Mouse (Mus musculus) thymus, postnatal 4 days (tissue): Measurements from ENCODE around the gene Gm20388.

ENCODE experiments used
- DNase-seq: peaks from one replicate; pipeline ENCODE4 v3.0.0; 2021

Gene Gm20388

DNA sequence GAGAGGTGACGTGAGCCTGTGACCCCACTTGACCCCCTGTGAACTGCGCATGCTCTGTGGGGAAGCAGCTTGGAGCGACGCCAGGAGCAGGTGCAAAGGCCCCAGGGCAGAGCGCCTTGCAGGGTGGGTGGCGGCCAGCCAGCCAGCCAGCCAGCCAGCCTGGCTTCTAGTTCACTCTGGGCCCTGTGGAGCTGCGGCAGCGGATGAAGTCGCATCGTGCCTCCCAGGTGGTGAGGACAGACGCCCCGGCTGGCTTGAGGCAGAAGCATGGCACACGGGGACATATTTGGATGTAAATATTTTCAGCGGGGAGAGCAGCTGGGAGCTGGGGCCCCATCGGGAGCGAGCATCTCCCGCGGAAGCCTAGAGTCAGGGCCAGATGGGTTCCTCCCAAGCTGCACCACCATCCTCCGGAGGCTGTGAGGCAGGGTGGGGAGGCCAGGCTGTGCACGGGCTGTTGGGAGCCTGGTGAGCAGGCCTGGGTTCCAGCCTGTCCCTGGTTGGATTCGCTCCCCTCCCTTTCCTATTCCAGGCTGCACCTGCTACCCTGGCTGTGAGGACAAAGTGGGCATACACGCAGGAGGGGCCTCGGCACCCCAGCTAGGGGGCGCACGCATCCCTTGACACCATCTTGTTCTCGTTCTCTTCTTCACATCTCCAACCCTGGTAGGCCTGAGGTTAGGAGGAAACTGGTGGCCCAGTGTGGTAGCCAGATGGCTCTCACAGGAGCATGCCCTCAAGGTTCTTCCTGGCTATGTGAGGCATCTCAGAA lies 2798.9 kb downstream of the Gm20388 start:
- DNase-seq = peak; percentile 84

DNA sequence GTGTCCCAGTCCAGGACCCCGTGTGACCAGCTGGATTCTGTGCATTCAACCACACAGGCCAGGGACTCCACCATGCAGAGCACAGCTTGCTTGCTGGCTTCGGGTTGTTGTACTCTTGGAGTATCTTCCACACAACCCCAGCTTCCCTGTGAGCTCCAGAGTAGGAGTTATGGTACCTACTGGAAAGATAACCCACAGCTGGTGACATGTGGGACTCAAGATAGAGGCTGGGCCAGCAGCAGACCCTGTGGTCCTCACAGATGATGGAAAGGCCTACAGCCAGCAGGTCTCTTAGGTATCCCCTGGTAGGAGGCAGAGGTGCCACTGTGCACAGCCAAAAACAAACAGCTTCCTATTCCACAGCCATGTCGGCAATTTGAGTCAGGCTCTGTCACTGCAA lies 2800.8 kb downstream of the Gm20388 start:
- DNase-seq = no peak

DNA sequence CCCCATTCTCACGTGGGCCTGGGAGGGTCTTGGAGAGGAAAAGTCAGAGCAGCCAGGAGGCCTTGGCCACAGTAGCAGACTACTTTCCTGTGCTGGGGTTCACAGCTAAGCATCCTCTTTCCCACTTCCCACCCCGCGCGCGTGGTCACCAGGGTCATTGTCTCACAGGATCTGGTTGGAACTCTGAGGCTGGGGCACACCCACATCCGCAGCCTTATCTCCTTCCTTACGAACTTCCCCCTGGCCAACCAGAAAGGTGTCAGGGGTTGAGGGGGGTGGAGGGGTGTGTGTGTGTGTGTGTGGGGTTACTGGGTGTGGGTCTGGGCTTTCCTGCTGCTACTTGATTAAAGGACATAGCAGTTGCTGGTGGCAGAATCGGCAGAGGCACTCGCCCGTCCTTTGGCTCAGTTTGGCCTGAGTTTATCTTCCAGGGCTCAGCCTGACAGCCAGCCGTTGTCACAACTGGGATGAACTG lies 2801.3 kb downstream of the Gm20388 start:
- peak; percentile 67 for DNase-seq

DNA sequence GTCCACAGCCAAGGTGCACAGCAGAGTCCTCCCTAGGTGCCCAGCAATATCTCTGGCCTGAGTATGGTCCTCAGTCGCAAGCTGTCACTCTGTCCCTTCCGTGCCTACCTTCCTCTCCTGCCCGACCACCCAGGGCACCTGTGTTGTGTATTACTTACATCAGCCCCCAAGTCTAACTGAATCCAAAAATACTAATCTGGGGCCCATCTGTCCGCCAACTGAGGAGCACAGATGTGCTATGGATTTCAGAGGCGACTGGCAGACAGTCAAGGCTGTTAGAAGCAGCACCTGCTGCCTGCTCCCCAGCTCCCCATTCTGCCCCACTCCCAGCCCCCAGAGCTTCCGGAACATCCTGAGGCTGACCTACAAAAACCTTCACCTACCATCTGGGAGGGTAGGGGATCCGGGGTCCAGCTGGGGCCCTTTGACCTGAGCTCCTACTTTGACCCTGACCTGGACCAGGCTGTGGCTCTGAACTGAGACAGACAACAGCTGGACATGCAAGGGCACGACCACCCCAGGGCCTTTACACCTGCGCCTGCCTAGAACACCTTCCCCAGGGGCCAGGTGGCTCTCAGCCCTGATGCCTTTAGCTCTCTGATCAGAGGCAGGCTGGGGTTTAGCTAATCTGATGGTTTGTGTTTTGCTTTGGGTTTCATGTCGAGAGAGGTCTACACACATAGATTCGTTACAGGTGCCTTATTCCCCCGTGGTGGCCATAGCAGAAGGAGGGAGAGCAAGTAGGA lies 2801.9 kb downstream of the Gm20388 start:
- peak; percentile 76 for DNase-seq

DNA sequence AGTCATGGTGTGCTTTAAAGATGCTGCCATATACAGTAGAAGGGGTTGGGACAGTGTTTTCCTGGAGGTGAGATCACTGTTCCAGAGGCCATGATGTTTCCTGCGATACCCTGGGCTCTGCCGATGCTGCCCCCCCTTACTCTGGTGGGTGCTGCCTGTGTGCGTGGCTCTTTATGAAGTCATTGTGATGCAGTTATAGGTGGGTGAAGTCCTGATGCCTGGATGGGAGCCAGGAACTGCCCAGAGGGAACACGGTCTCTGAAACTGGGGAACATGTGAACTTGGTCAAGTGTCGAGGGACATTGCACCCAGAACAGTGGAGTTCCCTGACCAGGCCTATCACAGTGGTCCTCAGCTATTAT lies 2802.5 kb downstream of the Gm20388 start:
- peak; percentile 55 for DNase-seq

DNA sequence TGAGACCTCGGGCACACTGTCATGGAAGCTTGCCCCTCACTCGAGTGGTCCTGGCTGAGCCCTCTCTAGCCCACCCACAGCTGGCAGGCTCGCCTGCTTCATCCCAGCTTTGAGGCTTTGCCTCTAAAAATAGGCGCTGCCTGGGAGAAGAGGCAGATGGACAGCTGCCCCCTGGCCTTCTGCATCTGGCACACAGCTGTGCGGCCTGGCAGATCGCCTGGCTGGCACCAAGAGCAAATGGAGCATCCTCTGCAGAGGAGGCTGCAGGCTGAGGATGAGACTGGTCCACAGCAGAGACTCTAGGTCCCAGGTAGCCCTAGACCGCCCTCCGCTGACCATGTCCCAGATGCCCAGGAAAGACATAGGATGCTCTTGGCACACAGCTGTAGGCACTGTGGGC lies 2805.9 kb downstream of the Gm20388 start:
- DNase-seq = peak; percentile 22

DNA sequence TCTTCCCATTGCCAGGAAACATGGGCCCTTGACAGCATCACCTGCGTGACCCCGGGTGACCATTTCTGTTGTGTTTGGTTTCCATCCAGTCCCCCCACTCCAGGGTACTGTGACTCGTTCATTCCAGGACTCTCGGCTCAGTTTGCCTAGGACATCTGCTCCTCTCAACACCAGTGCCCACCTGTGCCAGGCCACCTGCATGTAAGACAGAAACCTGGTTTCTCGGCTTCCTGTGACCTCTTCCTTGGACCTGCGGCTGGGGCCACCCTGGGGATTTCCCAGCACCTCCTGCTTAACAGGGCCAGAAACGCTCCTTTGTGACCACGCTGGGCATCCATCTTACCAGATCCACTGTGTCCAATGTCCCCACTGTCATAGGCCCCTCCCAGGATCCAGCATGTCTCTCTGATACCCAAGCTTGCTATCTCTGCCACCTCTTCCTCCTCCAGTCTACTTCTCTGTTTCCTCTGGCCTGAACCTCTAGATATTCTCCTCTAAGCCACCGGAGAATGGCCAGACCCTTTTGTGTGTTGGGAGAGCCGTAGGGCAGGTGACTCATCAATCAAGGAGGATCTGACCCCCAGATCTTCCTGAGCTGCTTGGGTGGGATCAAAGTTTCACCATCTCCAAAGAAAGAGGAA lies 2807.3 kb downstream of the Gm20388 start:
- no peak for DNase-seq

DNA sequence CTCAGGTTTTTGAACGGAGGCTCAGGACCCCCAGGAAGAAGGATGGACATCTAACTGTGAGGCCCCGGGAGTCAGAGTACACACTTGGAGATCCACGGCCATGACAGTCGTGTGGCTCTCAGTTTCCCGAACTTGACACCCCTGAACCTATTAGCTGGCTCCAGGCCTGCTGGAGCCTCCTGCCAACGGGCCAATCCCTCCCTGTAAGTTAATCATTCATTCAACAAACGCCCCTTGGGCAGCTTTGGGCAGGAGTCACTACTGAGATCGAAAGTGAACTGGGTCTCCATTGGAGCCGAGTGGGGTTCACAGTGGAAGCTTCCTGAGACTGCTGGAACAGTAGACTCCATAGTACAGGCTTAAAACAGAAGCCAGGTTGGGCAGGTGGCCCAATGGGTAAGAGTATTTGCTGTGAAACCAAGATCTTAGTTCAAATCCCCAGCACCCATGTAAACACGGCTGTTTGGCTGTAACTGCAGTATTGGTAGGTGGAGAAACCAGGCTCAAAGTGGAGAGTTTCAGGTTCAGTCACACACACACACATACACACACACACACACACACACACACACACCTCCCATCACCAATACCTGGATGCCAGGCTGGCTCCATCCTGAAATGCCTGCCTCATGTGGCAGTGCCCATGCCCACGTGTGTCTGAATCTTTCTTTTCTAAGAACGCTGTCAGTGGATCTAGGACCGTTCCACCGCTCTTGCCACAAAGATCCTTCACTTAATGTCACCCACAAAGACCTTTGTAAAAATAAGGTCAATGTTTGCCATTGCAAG lies 2808.3 kb downstream of the Gm20388 start:
- DNase-seq = no peak

DNA sequence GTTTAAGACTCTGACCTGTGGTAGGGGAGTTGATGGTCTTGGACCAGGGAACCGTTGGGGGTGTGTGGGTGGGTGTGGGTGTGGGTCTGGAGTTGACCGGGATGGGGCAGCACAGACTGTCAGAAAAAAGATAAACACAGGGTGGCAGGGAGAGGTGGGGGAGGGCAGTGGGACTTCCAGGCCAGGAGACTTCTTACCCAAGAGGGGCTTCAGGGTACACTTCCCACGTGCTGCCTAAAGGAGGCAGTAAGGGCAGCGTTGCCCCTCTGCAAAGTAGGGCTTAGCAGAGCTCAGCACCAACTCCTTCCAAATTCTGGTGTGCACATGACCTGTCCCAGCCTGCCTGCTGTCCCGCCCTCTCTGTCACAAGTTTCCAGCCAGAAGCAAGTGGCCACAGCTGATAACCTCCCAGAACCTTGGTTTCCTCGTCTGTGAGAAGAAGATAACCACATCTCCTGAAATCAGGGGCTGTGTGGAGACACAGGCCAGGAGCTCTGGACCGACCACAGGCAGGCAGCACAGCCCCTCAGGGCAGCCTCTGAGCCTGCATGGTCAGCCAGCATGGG lies 2808.9 kb downstream of the Gm20388 start:
- DNase-seq = peak; percentile 72

DNA sequence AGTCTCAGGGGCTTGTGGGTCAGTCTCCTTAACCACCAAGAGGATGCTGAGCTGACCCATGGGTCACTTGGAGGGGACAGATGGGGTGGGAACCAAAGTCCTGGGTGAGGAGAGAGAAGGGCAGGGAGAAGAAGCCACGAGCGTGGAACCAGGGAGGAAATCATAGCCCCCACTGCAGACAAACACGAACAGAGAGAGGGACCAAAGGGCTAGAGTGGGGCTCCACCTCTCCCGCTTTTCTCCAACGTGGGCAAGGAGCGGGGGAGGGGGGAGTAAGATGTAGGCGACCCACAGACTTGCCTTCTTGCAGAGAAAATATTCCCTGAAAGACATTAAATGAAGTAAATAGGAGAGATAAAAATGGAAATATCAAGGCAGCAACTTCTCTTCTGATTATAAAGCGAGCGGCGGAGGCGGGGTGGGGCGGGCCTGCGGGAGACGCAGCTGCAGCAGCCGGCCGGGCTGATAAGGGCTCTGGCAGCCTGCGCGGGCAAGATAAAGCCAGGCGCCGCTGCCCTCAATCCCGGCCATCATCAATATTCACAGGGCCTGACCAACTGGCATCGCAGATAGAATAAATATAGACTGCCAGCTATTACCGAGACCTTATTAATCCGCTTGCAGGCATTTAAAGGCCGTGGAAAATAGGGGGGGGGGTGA lies 2809.6 kb downstream of the Gm20388 start:
- peak; percentile 77 for DNase-seq

DNA sequence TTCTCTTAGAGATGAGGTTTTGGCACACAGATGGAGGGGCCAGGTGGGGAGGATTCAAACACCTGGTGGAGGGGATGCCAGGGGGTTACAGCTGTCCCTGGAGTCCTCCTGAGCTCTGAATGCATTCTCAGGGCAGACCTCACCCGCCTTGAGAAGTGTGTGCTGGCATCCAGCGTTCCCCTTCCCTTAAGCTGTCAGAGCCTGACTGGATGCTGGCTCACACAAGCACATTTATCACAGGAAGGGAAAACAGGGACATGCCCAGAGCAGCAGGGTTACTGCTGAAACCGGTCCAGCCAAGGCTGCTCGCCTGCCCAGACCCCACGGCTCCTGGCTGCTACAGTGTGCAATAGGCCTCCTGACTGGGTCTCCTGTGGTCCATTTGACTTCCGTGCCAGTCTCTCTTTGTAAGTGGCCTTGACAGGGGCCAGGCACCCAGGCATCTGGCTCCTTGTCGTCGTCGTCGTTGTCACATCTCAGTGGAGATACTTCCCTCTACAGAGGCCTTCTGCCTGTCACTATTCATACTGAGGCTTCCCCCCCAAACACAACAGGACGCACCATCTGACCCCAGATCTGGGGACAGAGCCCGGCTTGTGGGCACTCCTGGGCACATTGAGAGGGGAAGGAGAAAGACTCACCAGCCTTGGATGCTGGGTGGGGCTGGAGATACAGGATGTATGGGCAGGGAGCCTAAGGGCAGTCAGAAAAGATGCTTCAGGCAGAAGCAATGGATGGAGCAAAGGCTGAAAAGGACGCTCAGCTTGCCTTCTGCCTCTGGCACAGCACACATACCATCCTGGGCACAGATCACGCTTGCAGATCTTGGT lies 2810.4 kb downstream of the Gm20388 start:
- peak; percentile 77 for DNase-seq

DNA sequence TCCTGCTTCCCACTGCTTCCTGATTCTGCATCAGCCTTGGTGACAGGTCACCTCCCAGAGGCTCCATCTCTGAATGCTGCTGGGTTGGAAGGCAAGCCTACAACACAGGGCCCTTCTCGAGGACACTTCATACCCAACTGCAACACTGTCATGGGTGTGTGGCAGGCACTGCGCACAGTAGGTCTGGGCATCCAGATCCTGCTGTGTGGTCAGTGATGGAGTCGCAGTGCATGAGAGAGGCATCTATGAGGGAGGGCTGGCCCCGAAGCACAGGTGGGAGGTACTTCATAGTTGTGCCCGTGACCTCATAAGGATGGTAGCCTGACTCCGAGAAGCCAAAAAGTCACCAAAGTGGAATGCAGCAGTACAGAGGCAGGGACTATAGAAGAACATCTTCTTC lies 2814.5 kb downstream of the Gm20388 start:
- no peak for DNase-seq

DNA sequence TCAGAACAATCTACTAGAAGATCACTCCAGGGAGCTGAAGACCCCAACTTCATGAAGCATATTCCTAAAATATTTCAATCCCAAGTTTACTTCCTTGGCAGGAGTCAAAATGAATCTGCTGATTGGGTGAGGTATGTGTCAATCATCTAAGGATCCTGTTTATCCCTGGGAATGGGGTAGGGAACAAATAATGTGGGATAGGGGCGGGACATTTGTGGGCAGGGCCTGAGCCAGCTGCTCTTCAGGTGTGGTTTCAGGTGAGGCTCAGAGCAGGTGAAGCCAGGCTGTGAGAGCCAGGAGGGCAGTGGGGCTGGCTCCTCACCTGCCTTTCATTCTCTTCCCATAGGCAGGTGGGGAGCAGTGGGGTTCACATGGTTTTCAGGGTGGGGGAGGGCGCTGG lies 2816.1 kb downstream of the Gm20388 start:
- DNase-seq = no peak

DNA sequence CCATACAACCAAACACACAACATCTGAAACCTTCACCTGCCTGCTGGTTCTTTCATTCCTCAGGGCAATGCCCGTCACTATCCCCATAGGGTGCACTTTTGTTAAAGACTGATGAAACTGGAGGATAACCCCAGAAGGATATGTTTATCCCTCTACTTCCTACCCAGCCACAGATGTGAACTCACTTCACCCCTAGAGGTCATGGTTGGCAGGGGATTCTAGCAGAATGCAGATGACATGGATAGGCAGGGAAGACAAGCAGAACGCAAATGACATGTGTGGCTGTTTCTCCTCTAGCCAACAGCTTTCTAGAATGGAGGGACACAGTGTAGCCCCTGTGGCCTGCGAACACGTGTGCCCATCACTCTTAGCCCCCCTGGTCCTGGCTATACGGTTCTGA lies 2816.8 kb downstream of the Gm20388 start:
- no peak for DNase-seq

DNA sequence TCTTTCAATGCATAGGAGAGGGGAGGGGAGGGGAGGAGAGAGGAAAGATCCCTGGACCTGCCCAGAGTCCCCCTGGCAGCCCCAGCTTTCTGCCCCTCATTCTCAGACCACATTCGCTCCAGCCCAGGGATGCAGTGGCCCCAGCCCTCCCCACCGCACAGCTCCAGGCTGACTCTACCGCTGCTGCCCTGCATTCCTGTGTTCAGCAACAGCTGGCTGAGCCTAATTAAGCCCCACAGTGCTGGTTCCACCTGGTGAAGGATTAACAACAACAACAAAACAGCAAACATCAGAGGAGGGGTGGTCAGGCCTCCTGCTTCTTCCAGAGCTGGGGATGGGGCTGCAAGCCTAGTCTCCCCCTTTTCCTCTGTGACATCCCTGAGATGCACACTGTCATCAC lies 2818.0 kb downstream of the Gm20388 start:
- DNase-seq = no peak

DNA sequence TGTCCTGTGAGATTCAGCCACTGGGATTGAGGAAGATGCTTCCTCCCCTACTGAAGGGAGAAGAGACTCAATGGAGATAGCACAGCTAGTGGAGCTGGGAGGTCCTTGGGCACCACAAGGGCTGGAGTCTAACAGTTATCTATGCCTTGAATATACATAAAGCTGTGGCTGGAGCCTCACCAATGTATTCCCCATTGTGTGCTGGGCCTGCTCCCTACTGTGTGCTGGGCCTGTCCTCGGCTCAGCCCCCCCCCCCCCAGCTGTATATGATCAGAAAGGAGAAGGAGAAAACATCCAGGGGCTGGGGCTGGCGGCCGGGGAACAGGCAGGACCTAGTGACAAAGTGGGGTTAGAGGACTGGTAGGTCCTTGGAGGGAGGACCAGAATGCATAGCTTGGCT lies 2824.5 kb downstream of the Gm20388 start:
- no peak for DNase-seq

DNA sequence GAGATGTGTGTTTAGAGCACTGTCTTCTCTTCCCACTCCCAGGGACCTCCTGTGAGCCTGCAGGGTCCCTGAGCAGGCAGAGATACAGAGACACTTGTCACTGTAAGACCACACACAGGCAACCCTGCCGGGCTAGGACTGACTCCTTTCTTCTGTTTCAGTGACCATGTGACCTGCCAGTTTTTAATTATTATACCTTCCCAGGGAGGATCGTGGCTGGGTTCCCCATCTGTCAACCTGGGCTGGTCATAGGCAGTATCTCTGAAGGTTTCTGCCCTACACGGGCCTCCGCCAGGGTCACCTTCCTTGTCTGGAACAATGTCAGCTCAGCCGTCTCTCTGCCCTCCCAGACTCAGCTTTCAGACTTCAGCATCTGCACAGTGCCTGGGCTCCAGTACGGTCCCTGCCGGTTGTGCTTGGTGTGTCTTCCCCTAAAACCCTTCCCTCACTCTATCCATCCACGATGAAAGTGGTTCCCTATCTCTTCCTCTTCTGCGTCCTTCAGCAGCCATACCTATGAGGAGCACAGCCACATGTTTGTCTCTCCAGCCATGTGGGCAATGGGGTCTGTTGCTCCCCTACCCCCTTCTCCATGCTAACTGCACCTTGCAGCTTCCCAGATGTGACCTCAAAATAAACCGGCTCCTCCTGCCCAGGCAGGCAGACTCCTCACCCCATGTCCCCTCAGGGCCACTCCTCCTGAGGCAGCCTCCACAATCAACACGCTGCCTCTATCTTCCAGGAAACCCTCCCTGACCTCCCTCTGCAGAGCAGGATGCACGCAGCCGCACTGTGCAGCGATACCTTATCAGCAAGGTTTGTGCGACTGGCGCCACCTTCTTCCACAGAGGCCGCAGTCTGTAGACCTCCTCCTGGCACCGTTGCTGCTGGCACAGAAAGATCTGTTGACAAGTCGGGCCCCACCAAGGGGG lies 2825.2 kb downstream of the Gm20388 start:
- DNase-seq = peak; percentile 70

DNA sequence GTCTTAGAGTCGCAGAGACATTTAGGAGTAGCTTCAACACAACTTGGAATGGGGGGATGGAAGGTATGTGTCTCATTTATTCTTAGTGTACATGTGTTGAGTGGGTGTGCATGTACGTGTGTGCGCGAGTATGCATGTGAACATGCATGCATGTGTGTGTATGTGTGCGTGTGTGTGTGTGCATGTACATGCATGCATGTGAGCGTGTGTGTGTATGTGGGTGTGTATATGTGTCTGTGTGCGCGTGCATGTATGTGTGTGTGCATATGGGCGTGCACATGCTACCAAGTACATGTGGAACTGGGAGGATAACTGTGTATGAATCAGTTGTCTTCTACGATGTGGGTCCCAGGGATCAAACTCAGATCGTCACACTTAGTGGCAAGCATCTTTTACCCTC lies 2826.0 kb downstream of the Gm20388 start:
- DNase-seq = no peak

DNA sequence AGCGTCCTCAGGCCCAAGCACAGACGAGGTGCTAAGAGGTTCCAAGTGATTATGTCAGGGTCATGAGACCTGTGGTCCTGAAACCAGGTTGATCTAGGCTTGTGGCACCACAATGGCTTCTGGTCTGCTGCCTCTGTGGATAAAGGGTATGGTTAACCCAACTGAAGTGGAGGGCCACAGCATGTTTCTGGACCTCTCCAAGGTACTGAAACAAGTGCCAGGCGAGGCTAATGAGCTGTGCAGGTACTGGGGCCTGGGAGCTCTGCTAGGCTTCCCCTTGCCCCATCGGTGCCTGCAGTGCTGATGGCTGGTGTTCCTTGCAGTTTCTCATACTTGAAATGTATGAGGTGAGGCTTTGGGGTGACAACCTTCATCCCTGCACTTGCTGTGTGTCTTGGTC lies 2826.4 kb downstream of the Gm20388 start:
- DNase-seq = peak; percentile 58

DNA sequence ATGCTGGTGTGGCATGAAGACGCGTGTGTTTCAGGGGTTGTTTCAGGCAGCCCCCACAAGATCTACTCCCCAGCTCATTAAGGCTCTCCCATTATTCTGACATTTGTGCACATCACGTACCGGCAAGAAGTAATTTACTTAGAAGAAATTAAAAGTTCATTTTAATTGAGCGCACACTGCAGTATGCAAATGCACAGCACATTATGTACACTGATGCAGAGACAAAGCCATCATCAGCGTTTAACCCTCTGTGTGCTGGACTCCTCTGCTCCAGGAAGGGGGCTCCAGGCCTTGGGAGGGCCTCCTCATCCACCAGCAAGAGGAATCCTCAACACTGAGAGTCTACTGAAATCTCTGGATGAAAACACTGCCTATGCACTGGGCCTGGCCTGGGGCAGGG lies 2827.2 kb downstream of the Gm20388 start:
- no peak for DNase-seq
